Mouse (Mus musculus): ENCODE results near the gene Slc17a1. TPM values are rescaled to one million over a fixed set of nuclear protein-coding genes. Genes with fewer than 3 reads are reported as not detected.

Slc17a1 gene
- total RNA-seq (2015; ENCODE audit: low replicate concordance) = not detected in 2 replicates
- not detected in 2 replicates for total RNA-seq (2017; ENCODE audit: low replicate concordance)

GRCm38 (mm10) chr13:23867405-23867804 is at the start of gene Slc17a1:
TSS of gene Slc17a1 (plus strand) at chr13:23867750.
- no peak for ATAC-seq (replicated peaks; ENCODE audit: low FRiP score, poor library complexity, severe bottlenecking)

GRCm38 (mm10) chr13:23820179-23820940 is 47.2 kb upstream of the Slc17a1 start:
- no peak for ATAC-seq (replicated peaks; ENCODE audit: low FRiP score, poor library complexity, severe bottlenecking)

DNA sequence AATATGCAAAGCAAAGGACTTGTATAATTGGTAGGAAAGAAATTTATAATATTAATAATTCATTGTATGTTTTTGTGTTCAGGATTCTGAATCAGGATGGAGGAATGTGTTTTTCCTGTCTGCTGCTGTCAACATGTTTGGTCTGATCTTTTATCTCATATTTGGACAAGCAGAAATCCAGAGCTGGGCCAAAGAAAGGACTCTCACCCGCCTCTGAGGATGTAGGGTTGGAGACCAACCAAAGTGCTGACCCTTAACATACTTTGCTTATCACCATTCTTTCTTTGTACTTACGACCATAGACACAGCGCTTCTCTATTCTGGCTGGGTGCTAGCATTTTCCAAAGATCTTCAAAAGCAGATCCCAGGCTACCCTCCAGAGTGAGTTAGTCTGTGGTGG is 45.3 kb upstream of the Slc17a1 start:
- ATAC-seq (replicated peaks; ENCODE audit: low FRiP score, poor library complexity, severe bottlenecking) = no peak

- no peak for ATAC-seq (replicated peaks; ENCODE audit: low FRiP score, poor library complexity, severe bottlenecking)
Measured at GRCm38 (mm10) chr13:23826606-23827005, 40.9 kb upstream of the Slc17a1 start.

- no peak for ATAC-seq (replicated peaks; ENCODE audit: low FRiP score, poor library complexity, severe bottlenecking)
Measured at GRCm38 (mm10) chr13:23833053-23833452, 34.5 kb upstream of the Slc17a1 start.

DNA sequence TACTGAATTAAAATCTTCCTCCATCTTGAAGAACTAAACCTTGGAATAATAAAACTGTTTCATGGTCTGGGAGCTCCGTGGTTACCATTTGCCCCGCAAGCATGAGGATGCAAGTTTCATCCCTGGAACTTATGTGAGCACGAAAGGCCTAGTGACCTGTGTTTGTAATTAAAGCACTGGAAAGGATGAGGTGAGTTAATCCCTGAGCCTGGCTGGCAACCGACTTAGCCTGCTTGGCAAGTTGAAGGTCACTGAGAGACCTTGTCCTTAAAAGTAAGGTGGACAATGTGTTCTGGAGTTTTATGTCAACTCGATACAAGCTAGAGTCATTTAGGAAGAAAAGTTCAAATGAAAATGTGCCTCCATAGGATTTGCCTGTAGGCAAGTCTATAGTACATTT is 32.7 kb upstream of the Slc17a1 start:
- ATAC-seq (replicated peaks; ENCODE audit: low FRiP score, poor library complexity, severe bottlenecking) = no peak

DNA sequence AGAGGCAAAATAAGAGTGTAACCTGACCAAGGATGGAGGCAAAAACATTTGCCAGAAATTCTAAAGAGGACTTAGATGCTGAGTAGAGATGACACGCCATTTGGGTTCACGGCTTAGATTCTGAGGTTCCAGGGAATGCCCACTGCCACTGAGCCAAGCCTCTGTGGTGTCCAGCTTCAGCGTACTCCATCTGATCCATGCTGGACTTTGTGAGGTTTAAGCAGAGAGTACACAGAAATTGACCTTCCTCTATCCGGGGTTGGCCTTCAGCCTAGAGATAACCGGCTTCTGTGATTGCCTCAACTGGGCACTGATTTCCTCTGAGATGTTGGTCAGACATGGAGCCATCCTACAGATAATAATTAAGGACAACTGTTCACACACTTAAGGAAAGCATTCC is 30.9 kb upstream of the Slc17a1 start:
- no peak for ATAC-seq (replicated peaks; ENCODE audit: low FRiP score, poor library complexity, severe bottlenecking)

- no peak for ATAC-seq (replicated peaks; ENCODE audit: low FRiP score, poor library complexity, severe bottlenecking)
Measured at GRCm38 (mm10) chr13:23839308-23839707, 28.2 kb upstream of the Slc17a1 start, which contains the start of gene Slc17a3. TSS of gene Slc17a3 (plus strand) at chr13:23839434.

GRCm38 (mm10) chr13:23845851-23846250 is 21.7 kb upstream of the Slc17a1 start:
- ATAC-seq (replicated peaks; ENCODE audit: low FRiP score, poor library complexity, severe bottlenecking) = no peak

GRCm38 (mm10) chr13:23849299-23849698 is 18.3 kb upstream of the Slc17a1 start:
- ATAC-seq (replicated peaks; ENCODE audit: low FRiP score, poor library complexity, severe bottlenecking) = no peak

GRCm38 (mm10) chr13:23856401-23856800 is 11.1 kb upstream of the Slc17a1 start:
- no peak for ATAC-seq (replicated peaks; ENCODE audit: low FRiP score, poor library complexity, severe bottlenecking)

GRCm38 (mm10) chr13:23861815-23862214 is 5.7 kb upstream of the Slc17a1 start:
- no peak for ATAC-seq (replicated peaks; ENCODE audit: low FRiP score, poor library complexity, severe bottlenecking)

- no peak for ATAC-seq (replicated peaks; ENCODE audit: low FRiP score, poor library complexity, severe bottlenecking)
Measured at GRCm38 (mm10) chr13:23864711-23865110, 2.8 kb upstream of the Slc17a1 start.

GRCm38 (mm10) chr13:23866086-23866710 is 1.4 kb upstream of the Slc17a1 start:
- ATAC-seq (replicated peaks; ENCODE audit: low FRiP score, poor library complexity, severe bottlenecking) = no peak

- ATAC-seq (replicated peaks; ENCODE audit: low FRiP score, poor library complexity, severe bottlenecking) = no peak
Measured at GRCm38 (mm10) chr13:23867000-23867399, 550 bp upstream of the Slc17a1 start.

- no peak for ATAC-seq (replicated peaks; ENCODE audit: low FRiP score, poor library complexity, severe bottlenecking)
Measured at GRCm38 (mm10) chr13:23868790-23869533, 1.4 kb downstream of the Slc17a1 start.

- ATAC-seq (replicated peaks; ENCODE audit: low FRiP score, poor library complexity, severe bottlenecking) = no peak
Measured at GRCm38 (mm10) chr13:23869996-23870395, 2.4 kb downstream of the Slc17a1 start.

DNA sequence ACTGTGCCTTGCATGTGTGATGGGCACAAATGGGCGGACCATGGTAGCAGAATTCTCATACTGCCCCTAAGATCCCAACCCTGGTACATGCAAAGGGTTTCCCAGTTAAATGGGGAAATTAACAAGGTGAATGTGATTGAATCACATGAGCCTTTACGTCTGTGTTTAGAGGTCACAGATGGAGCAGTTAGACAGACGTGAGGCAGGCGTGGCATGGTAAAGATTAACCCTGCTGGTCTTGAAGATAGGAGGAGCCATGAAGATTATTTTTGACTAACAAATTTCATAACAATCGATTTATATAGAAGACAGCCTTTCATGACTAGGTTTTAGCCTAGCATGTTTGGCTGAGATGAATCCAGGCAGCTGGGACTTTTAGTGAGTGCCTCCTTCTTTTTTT is 5.6 kb downstream of the Slc17a1 start:
- ATAC-seq (replicated peaks; ENCODE audit: low FRiP score, poor library complexity, severe bottlenecking) = no peak

DNA sequence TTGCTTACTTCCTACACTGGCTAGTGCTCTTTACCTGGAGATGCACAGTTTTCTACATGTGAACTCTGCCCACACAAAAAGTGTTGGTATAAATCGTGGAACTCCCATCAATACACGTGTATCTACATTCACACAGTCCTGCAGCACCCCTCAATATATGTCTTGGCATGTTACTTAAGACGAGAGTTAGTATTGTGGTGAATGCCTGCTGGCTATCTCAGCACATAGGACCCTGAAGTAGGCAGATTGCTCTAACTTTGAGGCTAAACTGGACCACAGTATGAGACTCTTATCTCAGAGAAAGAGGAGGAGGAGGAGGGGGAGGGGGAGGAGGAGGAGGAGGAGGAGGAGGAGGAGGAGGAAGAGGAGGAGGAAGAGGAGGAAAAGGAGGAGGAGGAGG is 11.6 kb downstream of the Slc17a1 start:
- ATAC-seq (replicated peaks; ENCODE audit: low FRiP score, poor library complexity, severe bottlenecking) = no peak

GRCm38 (mm10) chr13:23879636-23880035 is 12.1 kb downstream of the Slc17a1 start:
- ATAC-seq (replicated peaks; ENCODE audit: low FRiP score, poor library complexity, severe bottlenecking) = no peak

- ATAC-seq (replicated peaks; ENCODE audit: low FRiP score, poor library complexity, severe bottlenecking) = no peak
Measured at GRCm38 (mm10) chr13:23885540-23885939, 18.0 kb downstream of the Slc17a1 start.
